Mouse (Mus musculus): Measurements from ENCODE around the gene Slc39a12. TPM values are rescaled to one million over a fixed set of nuclear protein-coding genes. Genes with fewer than 3 reads are reported as not detected.

Gene Slc39a12
- polyA plus RNA-seq, 2 experiments: 0.02 to 0.06 TPM

DNA sequence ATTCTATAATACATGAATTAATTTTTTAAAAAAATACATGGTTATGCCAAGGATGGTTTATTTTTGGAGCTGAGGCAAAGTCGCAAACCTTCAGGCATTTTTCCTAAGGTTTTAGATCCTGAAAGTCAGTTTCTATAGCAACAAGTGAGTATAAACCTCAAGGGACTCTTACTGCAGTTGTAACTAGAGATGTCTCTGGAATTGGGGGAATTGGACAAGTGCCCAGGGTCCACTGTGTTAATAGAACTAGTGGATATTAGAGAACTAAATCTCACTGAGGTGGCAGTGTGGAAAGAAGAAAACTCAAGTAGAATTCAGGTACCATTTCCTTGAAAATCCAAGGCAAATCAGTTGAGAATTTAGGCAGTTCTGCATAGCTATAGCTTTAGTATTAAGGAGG is 76.3 kb downstream of the Slc39a12 start:
- Histone ChIP-seq H3K4me3 (ENCODE audit: insufficient read depth in 1 of 2, low read depth in 2 of 2, low read length in 2 of 2) (no peak overlapping the region), H3K36me3 (replicated peaks; ENCODE audit: control insufficient read depth, insufficient read depth, low read depth) (no peaks in the 10 kb centered on the region), H3K4me1 (replicated peaks; ENCODE audit: control insufficient read depth in 2 of 2, insufficient read depth in 2 of 2, low read length in 1 of 2) (no peaks in the 10 kb centered on the region), H3K4me2 (ENCODE audit: low read depth) (no peak overlapping the region), H3K27ac (no peak overlapping the region), H3K9me3 (ENCODE audit: control insufficient read depth, low read length) (no peaks in the 10 kb centered on the region), H3K9ac (replicated peaks) (no peak overlapping the region), H3K27me3 (ENCODE audit: control insufficient read depth, insufficient read depth, low read length) (no peaks in the 10 kb centered on the region)
- ATAC-seq (ENCODE audit: insufficient read depth): no peak
- no peak for DNase-seq (ENCODE audit: low read depth in 3 of 3, low spot score in 3 of 3)
- TF ChIP-seq CTCF (IDR thresholded peaks at IDR 0.05; ENCODE audit: low read depth): no peak
- TF ChIP-seq EP300 (IDR thresholded peaks at IDR 0.05; ENCODE audit: low read depth): no peak
- WGBS (ENCODE audit: insufficient replicate concordance): 49% methylated on average over 1 of the region's 1 CpGs

DNA sequence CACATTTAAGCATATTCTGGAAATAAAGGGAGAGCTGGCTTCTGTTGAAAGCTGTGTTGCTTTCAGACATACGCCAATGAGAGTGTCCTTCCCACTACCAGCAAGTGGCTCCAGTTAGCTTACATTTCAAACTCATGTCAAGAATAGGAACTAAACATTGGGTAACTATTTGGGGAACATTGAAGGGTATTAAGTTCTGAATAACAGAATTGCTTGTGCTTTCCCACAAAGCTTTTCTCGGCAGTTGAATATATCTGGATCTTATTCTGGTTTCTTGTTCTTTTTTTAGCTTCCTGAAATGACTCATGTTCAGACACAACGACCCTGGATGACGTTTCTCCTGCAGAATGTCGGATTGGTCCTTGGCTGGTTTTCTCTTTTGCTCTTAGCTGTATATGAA is 106.0 kb downstream of the Slc39a12 start:
- H3K9ac ChIP-seq (replicated peaks): no peak overlapping the region
- TF ChIP-seq CTCF (IDR thresholded peaks at IDR 0.05; ENCODE audit: low read depth) (no peak), EP300 (IDR thresholded peaks at IDR 0.05; ENCODE audit: low read depth) (no peak)

DNA sequence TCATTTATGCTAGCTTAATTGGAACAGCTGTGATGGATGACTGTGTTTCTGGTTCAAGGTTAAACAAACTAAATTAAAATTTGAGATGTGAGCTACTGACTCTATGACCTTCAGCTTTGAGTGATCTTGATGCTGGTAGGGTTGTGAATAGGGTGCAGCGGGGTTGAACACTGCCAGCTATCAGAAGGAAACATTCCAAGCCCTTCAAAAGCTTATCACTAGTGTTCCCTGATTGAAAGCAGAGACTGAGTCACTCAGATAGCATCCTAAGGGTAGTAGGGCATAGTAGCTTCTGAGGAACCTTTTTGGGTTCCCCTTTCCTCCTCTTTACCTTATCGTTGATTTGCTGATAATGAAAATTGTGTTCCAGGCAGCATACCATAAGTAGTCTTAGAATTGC is 108.0 kb downstream of the Slc39a12 start:
- Histone ChIP-seq H3K4me3 (ENCODE audit: insufficient read depth in 1 of 2, low read depth in 2 of 2, low read length in 2 of 2) (no peak overlapping the region), H3K9me3 (ENCODE audit: control insufficient read depth, low read length) (no peaks in the 10 kb centered on the region), H3K9ac (replicated peaks) (no peak overlapping the region), H3K27me3 (ENCODE audit: control insufficient read depth, insufficient read depth, low read length) (no peaks in the 10 kb centered on the region), H3K4me1 (replicated peaks; ENCODE audit: control insufficient read depth in 2 of 2, insufficient read depth in 2 of 2, low read length in 1 of 2) (no peaks in the 10 kb centered on the region), H3K4me2 (ENCODE audit: low read depth) (no peak overlapping the region), H3K27ac (no peak overlapping the region), H3K36me3 (replicated peaks; ENCODE audit: control insufficient read depth, insufficient read depth, low read depth) (no peaks in the 10 kb centered on the region)
- 27% methylated on average over 2 of the region's 2 CpGs for WGBS (ENCODE audit: insufficient replicate concordance)
- DNase-seq (ENCODE audit: low read depth in 3 of 3, low spot score in 3 of 3) (no peak), ATAC-seq (ENCODE audit: insufficient read depth) (no peak)
- TF ChIP-seq EP300 (IDR thresholded peaks at IDR 0.05; ENCODE audit: low read depth): no peak
- no peak for TF ChIP-seq CTCF (IDR thresholded peaks at IDR 0.05; ENCODE audit: low read depth)

More for the DNA sequence above, 106.0 kb downstream of the Slc39a12 start:
- no peak for DNase-seq (ENCODE audit: low read depth in 3 of 3, low spot score in 3 of 3)
- ATAC-seq (ENCODE audit: insufficient read depth): no peak
- no peak overlapping the region for H3K4me3 ChIP-seq (ENCODE audit: insufficient read depth in 1 of 2, low read depth in 2 of 2, low read length in 2 of 2)
- no peaks in the 10 kb centered on the region for H3K4me1 ChIP-seq (replicated peaks; ENCODE audit: control insufficient read depth in 2 of 2, insufficient read depth in 2 of 2, low read length in 1 of 2)
- 47% methylated on average over 5 of the region's 5 CpGs for WGBS (ENCODE audit: insufficient replicate concordance)
- H3K27ac ChIP-seq: no peak overlapping the region
- no peaks in the 10 kb centered on the region for H3K9me3 ChIP-seq (ENCODE audit: control insufficient read depth, low read length)
- H3K36me3 ChIP-seq (replicated peaks; ENCODE audit: control insufficient read depth, insufficient read depth, low read depth): no peaks in the 10 kb centered on the region
- H3K4me2 ChIP-seq (ENCODE audit: low read depth): no peak overlapping the region
- no peaks in the 10 kb centered on the region for H3K27me3 ChIP-seq (ENCODE audit: control insufficient read depth, insufficient read depth, low read length)

- Histone ChIP-seq H3K9ac (replicated peaks) (no peak overlapping the region), H3K27ac (no peak overlapping the region), H3K27me3 (ENCODE audit: control insufficient read depth, insufficient read depth, low read length) (no peaks in the 10 kb centered on the region), H3K4me2 (ENCODE audit: low read depth) (no peak overlapping the region), H3K4me3 (ENCODE audit: insufficient read depth in 1 of 2, low read depth in 2 of 2, low read length in 2 of 2) (no peak overlapping the region), H3K4me1 (replicated peaks; ENCODE audit: control insufficient read depth in 2 of 2, insufficient read depth in 2 of 2, low read length in 1 of 2) (no peaks in the 10 kb centered on the region), H3K36me3 (replicated peaks; ENCODE audit: control insufficient read depth, insufficient read depth, low read depth) (no peaks in the 10 kb centered on the region), H3K9me3 (ENCODE audit: control insufficient read depth, low read length) (no peaks in the 10 kb centered on the region)
- WGBS (ENCODE audit: insufficient replicate concordance): 23% methylated on average over 3 of the region's 3 CpGs
- no peak for DNase-seq (ENCODE audit: low read depth in 3 of 3, low spot score in 3 of 3)
- ATAC-seq (ENCODE audit: insufficient read depth): no peak
- TF ChIP-seq EP300 (IDR thresholded peaks at IDR 0.05; ENCODE audit: low read depth) (no peak), CTCF (IDR thresholded peaks at IDR 0.05; ENCODE audit: low read depth) (no peak)
These were observed 114.4 kb downstream of the Slc39a12 start for GRCm38 (mm10) chr2:14502482-14502881.

DNA sequence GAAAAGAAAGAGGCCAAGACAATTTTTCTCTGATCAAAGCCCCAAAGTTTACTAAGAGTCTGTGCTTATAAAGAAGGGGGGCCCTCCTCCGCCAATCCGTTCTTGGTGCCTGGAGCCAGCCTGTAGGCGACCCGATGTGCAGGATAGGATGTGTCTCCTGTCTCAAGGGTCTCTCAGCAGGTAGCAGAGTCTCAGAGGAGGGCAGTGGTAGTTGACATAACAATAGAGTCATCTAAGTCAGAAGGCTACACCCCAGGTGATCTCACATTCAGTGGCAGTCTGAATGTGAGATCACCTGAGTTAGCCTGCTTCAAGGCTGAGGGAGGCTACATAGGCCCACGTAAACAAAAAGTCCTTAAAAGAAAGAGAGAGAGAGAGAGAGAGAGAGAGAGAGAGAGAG is 130.1 kb downstream of the Slc39a12 start:
- WGBS (ENCODE audit: insufficient replicate concordance): 51% methylated on average over 5 of the region's 5 CpGs
- no peaks in the 10 kb centered on the region for H3K4me1 ChIP-seq (replicated peaks; ENCODE audit: control insufficient read depth in 2 of 2, insufficient read depth in 2 of 2, low read length in 1 of 2)
- no peak overlapping the region for H3K4me2 ChIP-seq (ENCODE audit: low read depth)
- H3K9ac ChIP-seq (replicated peaks): no peak overlapping the region
- no peak overlapping the region for H3K27ac ChIP-seq
- no peak for ATAC-seq (ENCODE audit: insufficient read depth)
- no peak for DNase-seq (ENCODE audit: low read depth in 3 of 3, low spot score in 3 of 3)
- H3K9me3 ChIP-seq (ENCODE audit: control insufficient read depth, low read length): no peaks in the 10 kb centered on the region
- no peak for TF ChIP-seq CTCF (IDR thresholded peaks at IDR 0.05; ENCODE audit: low read depth)
- no peak for TF ChIP-seq EP300 (IDR thresholded peaks at IDR 0.05; ENCODE audit: low read depth)
- no peak overlapping the region for H3K4me3 ChIP-seq (ENCODE audit: insufficient read depth in 1 of 2, low read depth in 2 of 2, low read length in 2 of 2)
- H3K27me3 ChIP-seq (ENCODE audit: control insufficient read depth, insufficient read depth, low read length): no peaks in the 10 kb centered on the region
- H3K36me3 ChIP-seq (replicated peaks; ENCODE audit: control insufficient read depth, insufficient read depth, low read depth): no peaks in the 10 kb centered on the region
